Mouse (Mus musculus) kidney, postnatal 14 days (tissue): ENCODE results near the gene Dlx3.

Source experiments
- DNase-seq: peaks from one replicate; pipeline ENCODE4 v3.0.0; 2022; ENCODE audit warnings: mixed read lengths

The Dlx3 gene

DNA sequence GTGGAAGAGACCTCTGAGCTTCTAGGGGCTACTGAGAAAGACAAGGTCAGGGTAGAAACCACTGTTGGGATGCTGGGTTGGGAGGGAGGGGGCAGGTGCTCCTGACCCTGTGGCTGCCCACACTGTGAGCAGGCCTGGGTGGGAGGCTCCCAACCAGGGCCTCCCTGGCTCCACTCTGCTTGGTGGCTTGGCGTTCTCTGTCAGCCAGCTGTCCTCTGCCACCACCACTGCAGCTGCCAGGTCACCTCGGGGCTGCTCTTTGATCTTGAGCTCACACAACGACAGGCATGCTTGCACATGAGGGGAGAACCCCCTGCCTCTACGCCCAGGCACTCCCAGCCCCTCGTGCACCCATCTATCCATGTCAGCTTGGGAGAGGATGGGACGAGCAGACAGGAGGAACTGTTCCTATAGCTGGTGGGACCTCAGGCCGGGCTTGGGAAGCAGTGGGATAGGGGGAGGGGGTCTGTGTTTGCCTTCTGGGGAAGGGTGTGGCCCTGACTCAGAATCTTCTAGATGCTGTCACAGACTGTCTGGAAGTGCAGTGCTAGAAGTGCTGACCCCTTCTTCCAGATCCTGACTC is 5.5 kb downstream of the Dlx3 start:
- DNase-seq, result no peak

DNA sequence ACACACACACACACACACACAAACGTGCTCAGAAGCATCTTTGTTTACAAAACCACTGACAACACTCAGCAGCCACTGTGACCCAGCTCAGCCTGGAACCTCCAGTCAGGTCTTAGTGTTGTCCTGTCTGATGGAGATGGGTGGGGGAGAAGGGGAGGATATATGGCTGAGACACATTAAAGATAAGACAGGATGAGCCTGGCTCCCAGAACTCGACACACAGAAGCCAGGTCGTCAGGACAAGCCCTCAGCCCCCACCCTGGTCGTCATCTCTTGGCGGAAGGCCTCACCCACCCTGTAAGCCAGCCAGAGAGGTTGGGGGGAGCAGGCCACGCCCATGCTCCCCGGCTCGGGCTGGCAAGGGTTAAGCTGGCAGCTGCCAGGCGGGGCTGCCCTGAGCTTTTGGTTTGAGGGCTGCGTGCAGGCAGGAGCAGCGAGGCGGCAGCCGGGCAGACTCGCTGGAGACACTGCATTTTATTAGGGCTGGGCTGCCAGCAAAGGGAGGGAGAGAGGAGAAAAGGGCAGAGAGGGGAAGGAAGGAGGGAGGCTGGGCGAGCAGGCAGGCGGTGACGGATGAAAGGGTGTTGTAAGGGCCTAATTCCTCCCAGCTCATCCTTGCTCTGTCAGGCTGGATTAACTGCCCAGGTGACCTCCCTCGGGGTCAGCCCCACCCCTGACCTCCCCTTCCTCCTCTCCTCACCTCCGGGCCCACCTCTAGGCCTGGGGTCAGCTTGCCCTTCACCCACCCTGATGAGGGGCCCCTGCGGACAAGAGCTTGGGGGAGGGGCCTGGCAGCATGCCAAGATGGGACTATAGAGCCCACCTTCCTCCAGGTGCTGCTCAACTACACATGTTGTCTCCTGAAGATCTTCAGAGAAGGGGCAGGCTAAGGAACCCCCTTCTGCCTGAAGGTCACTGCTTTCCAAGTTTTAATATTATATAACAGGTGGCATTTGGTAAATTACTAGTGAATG is 6.6 kb downstream of the Dlx3 start:
- no peak for DNase-seq

DNA sequence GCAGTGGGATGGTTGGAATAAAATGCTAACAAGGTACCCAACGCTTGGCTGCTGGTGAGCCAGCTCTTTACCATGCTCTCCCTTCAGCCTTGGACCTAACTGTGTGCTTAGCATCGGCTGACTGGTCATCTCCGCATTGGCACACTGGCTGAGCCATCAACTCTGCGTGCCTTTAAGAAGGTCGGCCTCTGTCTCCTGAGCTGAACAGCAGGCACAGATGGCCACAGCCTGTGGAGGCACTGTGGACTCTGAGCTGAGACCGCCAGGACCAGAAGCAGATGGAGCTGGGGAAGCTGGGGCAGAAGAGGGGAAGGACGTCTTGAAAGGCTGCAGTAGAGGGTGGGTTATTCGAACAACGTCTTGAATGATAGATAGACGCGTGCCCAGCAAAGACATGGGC is 8.4 kb downstream of the Dlx3 start:
- no peak for DNase-seq

- DNase-seq, result no peak
These were observed 10.8 kb downstream of the Dlx3 start for GRCm38 (mm10) chr11:95130668-95131252.

GRCm38 (mm10) chr11:95133321-95133720 is 13.4 kb downstream of the Dlx3 start:
- DNase-seq, result no peak

GRCm38 (mm10) chr11:95137281-95137680 is 17.4 kb downstream of the Dlx3 start:
- DNase-seq, result no peak

DNA sequence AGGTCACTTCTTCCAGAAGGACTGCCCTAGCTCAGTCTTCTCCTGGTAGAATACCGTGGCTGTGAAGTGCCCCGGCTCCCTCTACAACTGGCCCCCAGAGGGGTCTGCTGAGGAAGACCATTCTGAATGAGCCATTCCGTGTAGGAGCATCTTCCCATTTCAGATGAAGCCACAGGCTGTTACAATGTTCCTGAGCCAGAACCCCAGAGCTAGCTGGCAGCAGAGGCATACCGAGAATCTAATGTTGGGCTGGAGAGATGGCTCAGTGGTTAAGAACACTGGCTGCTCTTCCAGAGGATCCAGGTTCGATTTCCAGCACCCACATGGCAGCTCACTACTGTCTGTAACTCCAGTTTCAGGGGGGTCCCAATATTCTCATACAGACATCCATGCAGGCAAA is 20.0 kb downstream of the Dlx3 start:
- no peak for DNase-seq

DNA sequence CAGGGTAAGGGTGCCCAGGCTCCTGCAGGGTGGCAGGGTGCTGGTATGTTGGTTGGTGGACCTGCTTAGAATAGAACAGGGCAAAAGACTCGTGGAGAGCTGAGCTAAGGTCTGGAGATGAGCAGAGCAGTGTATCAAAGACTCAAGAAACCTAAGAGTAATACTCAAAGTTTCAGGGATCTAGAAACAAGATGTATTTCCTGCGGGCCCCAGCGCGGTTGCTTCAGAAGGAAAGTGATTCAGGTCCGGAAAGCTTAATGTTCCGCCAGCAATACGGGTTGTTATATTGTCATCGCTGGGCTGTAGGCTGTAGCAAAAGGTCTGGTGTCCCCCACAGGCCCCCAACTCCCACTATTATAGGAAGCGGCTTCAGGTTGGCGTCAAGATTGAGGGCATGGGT is 22.3 kb downstream of the Dlx3 start:
- DNase-seq, result no peak

- DNase-seq, result peak; percentile 40
These were observed 23.2 kb downstream of the Dlx3 start for GRCm38 (mm10) chr11:95142980-95143575.

DNA sequence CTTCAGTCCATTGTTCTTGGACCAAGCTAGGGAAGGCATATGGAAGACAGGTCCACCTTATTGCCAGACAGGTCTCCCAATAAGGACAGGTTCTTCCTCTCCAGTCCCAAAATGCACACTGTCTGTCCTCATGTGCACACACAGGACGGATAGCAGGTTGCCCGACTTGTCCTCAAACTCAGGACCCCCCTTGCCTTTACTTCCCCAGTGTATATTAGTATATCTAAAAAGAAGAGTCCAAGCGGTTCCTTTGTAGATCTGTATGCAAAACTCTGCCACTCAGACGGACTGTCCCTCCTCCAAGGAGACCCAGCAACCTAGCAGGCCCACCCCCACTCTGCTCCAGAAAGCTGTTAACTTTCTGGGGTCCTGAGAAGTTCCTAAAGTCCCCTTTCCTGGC is 23.7 kb downstream of the Dlx3 start:
- no peak for DNase-seq

GRCm38 (mm10) chr11:95144091-95144945 is 24.4 kb downstream of the Dlx3 start:
- DNase-seq, result no peak

- no peak for DNase-seq
These were observed 25.1 kb downstream of the Dlx3 start for GRCm38 (mm10) chr11:95144946-95145483.

DNA sequence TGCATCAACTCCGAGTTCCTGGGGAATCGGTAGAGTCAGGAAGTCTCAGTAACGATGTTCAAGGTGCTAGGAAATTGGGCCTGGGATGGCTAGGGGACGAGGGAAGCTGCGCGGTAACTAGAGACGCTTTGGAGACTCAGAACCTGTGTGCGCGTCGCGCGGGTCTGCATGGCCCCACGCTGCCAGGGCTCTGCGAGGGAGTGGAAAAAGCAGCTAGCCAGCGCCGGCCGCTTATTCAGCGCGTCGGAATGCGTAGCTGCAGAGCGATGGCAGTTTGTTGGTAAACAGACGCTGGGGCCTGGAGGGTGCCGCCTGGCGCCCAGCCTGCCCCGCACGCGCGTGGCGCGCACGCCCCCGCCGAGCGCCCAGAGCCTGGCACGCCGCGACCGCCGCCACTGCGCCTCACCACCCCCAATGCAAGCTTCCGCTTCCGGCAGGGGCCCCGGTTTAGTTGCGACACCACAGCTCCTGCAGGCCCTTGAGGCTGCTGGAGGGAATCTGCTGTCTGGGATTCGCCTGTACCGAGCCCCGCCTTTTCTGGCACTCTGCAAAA is 26.0 kb downstream of the Dlx3 start, which contains the start of gene Dlx4:
Gene Dlx4, minus strand, starts transcription at position 413 of the 553 bp plus-strand sequence.
- no peak for DNase-seq

DNA sequence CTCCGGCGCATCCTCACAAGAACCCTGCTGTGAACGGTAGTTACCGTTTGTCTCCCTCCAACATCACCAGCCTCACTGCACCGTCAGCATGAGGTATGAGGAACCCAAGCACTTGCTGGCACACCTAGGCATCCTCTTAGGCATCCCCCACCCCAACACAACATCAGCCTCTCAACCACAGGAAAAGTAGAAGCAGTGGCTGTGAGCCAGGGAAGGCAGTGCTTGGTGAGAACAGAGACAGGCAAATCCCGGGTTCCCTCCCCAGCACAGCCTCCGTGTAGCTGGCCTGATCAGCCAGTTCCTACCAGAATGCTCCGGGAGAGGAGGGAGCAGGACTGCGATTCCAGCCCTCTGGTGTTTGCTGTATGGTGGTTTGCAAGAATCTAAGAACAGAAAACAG is 28.8 kb downstream of the Dlx3 start:
- no peak for DNase-seq

DNA sequence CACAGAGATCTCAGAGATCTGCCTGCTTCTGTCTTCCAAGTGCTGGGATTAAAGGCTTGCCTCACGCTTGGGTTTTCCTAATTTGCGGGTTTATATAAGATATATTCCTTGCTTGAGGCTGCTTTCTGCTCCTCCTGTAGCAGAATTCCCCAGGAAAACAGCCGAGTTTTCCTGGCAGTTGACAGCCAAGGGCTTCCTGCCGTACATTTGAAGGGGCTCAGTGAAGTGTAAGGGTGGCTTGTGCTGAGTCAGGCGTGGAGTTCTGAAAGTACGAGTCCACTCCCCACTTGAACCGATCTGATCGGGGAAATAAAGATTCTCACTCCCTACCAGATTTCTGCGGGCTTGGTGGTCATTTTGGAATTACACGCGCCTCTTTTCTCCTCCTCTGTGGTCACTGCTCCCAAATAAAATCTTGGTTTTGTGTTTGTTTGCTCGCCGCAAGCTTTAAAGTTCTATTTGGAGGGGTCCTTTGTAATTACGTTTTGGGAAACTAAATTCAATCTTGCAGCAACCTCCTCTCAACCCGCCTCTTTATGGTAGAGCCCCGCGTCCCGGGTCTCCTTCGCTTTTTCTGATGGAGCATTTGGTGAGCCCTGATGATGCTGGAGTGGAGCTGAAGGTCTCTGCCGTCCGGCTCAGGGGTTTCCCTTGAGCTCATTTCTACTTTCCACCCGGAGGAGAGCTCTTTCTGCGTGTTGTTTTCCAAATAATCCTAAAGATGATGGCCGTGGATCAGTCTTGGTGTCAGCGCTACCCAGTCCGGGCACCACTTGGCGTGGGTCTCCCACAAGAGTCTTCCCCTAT is 29.7 kb downstream of the Dlx3 start:
- no peak for DNase-seq

GRCm38 (mm10) chr11:95150269-95151049 is 30.5 kb downstream of the Dlx3 start:
- no peak for DNase-seq

- DNase-seq, result no peak
These were observed 33.2 kb downstream of the Dlx3 start for GRCm38 (mm10) chr11:95153116-95153515.

DNA sequence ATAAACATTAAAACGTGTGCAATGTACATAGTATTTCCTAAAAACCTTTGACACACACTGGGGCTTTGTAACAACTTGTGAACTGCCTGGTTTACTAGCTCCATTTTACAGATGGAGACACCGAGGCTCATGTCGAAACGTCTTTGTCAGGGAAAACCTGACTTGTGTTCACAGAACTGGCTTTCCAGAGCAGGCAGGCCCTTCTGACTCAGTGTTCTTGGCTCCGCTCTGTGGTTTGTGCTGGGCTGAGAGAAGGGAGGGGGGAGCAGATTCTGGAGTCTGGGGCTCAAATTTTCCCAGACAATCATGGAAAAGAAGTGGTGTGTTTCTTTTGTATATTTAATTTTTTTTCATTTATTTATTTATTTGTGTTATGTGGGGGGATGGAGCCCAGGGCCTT is 33.8 kb downstream of the Dlx3 start:
- no peak for DNase-seq

DNA sequence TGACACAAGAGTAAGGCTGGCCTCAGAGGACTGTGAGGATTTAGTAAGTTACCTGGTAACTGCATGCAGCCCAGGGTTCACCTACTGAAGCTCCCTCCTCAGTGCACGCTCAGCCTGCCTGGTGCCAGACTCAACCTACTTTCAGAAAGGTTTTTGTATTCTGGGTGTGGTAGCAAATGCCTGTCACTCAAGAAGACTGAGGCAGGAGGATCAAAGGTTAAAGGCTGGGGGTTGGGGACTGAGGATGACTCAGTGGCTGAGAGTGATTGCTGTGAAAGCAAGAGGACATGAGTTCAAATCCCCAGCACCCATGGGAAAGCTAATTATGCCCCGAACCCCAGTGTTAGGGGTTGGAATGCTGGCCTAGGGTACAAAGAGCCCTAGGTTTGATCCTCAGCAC is 35.6 kb downstream of the Dlx3 start:
- no peak for DNase-seq

GRCm38 (mm10) chr11:95157356-95157755 is 37.4 kb downstream of the Dlx3 start:
- DNase-seq, result no peak
